12 mouse cellular contexts compared by ENCODE assay signal in genomic region chr7:82842222-82842920, GRCm38 (mm10). TPM values are rescaled to one million over a fixed set of nuclear protein-coding genes. Genes with fewer than 3 reads are reported as not detected.
DNase-seq lines count a peak whose midpoint lies in the region; ATAC-seq and TF ChIP-seq lines count a peak whose summit lies in the region.
"Had no signal": no experiment of that assay in that cellular context is flagged by ENCODE, and none has a peak within 500 bp of the region (broad histone marks: within the 10 kb centered on the region; RNA-seq: fewer than 3 reads in every experiment).

No protein-coding gene starts in this region.

- TF ChIP-seq CTCF in hindbrain, postnatal 0 days (IDR thresholded peaks at IDR 0.05; ENCODE audit: low read depth), result no peak
- TF ChIP-seq CTCF in cerebellum, adult 2 months (IDR thresholded peaks at IDR 0.05; ENCODE audit: borderline replicate concordance, insufficient read depth, low read depth, low read length), result no peak

- no peak for DNase-seq in frontal cortex, postnatal 14 days (ENCODE audit: low spot score in 2 of 2)
- DNase-seq in ZHBTc4 (ENCODE audit: low read depth, low spot score), result peak; percentile 74
- DNase-seq in hindbrain, postnatal 0 days (ENCODE audit: low spot score), result no peak
- DNase-seq in T-cell, adult 2 months (ENCODE audit: low spot score), result no peak
- no peak for DNase-seq in cerebellum, adult 2 months
- DNase-seq in layer of hippocampus, adult 11-12 months (ENCODE audit: low spot score), result no peak
- DNase-seq: cerebellum, postnatal 25 days; lung, postnatal 10 days had no signal

- no peaks in the 10 kb centered on the region for H3K9me3 ChIP-seq in hindbrain, postnatal 0 days (ENCODE audit: low read length)
- no peaks in the 10 kb centered on the region for H3K9me3 ChIP-seq in midbrain, embryonic 16.5 days (replicated peaks; ENCODE audit: control insufficient read depth, low read length, poor library complexity, severe bottlenecking)
- H3K9me3 ChIP-seq: limb, embryonic 15.5 days had no signal

- H3K4me3 ChIP-seq in hindbrain, postnatal 0 days (ENCODE audit: low read length), result no peak overlapping the region
- no peak overlapping the region for H3K4me3 ChIP-seq in midbrain, embryonic 16.5 days (ENCODE audit: low read depth, low read length)
- no peak overlapping the region for H3K4me3 ChIP-seq in cerebellum, adult 2 months (replicated peaks; ENCODE audit: insufficient read depth, low read depth, low read length)
- H3K4me3 ChIP-seq: limb, embryonic 15.5 days had no signal

- H3K4me2 ChIP-seq in hindbrain, postnatal 0 days (ENCODE audit: low read depth, low read length), result no peak overlapping the region
- no peak overlapping the region; the same call in 1 of the 2 replicates for H3K4me2 ChIP-seq in midbrain, embryonic 16.5 days (ENCODE audit: low read length)
- H3K4me2 ChIP-seq: heart, embryonic 11.5 days; limb, embryonic 15.5 days had no signal

- WGBS in hindbrain, postnatal 0 days, result 27% methylated on average over 10 of the region's 10 CpGs
- WGBS in midbrain, embryonic 16.5 days, result 24% methylated on average over 10 of the region's 10 CpGs
- 34% methylated on average over 10 of the region's 10 CpGs for whole genome bisulfite sequencing in cerebellum, adult 2 months

- no peak for TF ChIP-seq POLR2A in cerebellum, adult 2 months (IDR thresholded peaks at IDR 0.05; ENCODE audit: borderline replicate concordance, insufficient read depth, low read length)

- 0 out of 2 replicates have a peak, but pooled peaks have one; percentile 20 for ATAC-seq in frontal cortex, adult (ENCODE audit: low TSS enrichment)
- ATAC-seq in hindbrain, postnatal 0 days, result 0 out of 2 replicates have a peak, but pooled peaks have one; percentile 12
- ATAC-seq in midbrain, embryonic 16.5 days, result peak; percentile 48

- H3K36me3 ChIP-seq in hindbrain, postnatal 0 days (ENCODE audit: insufficient read depth, low read length), result no peaks in the 10 kb centered on the region
- no peaks in the 10 kb centered on the region for H3K36me3 ChIP-seq in midbrain, embryonic 16.5 days (ENCODE audit: control insufficient read depth, insufficient read depth, low read length)
- H3K36me3 ChIP-seq: limb, embryonic 15.5 days had no signal

- no peaks in the 10 kb centered on the region for H3K4me1 ChIP-seq in hindbrain, postnatal 0 days (ENCODE audit: insufficient read depth, low read length)
- H3K4me1 ChIP-seq in midbrain, embryonic 16.5 days (ENCODE audit: control insufficient read depth, insufficient read depth, low read length), result peaks cover 3% of the 10 kb centered on the region; the same call in 1 of the 2 replicates
- no peaks in the 10 kb centered on the region for H3K4me1 ChIP-seq in cerebellum, adult 2 months (ENCODE audit: control insufficient read depth, insufficient read depth, low read length)

- no peak overlapping the region for H3K27ac ChIP-seq in hindbrain, postnatal 0 days
- H3K27ac ChIP-seq in midbrain, embryonic 16.5 days (ENCODE audit: low read length), result no peak overlapping the region
- H3K27ac ChIP-seq in cerebellum, adult 2 months (ENCODE audit: insufficient read depth, low read length), result no peak overlapping the region
- H3K27ac ChIP-seq: limb, embryonic 15.5 days had no signal

- no peak overlapping the region for H3K9ac ChIP-seq in hindbrain, postnatal 0 days (replicated peaks; ENCODE audit: low read length)
- H3K9ac ChIP-seq in midbrain, embryonic 16.5 days (ENCODE audit: low read depth, low read length), result no peak overlapping the region
- H3K9ac ChIP-seq: limb, embryonic 15.5 days had no signal

- no peaks in the 10 kb centered on the region for H3K27me3 ChIP-seq in hindbrain, postnatal 0 days (ENCODE audit: insufficient read depth, low read length)
- H3K27me3 ChIP-seq in midbrain, embryonic 16.5 days (ENCODE audit: control insufficient read depth, insufficient read depth, low read depth, low read length), result no peaks in the 10 kb centered on the region
- no peaks in the 10 kb centered on the region for H3K27me3 ChIP-seq in cerebellum, adult 2 months (ENCODE audit: control insufficient read depth, insufficient read depth, low read length)
- H3K27me3 ChIP-seq: limb, embryonic 15.5 days had no signal

RNA-seq across cellular contexts. Expression of gene Mex3b, which starts 24.8 kb away (rescaled TPM):
- total RNA-seq in hindbrain, postnatal 0 days (2014; rRNA removed), result 91.3 and 92.0 TPM in 2 replicates
- polyA plus RNA-seq in hindbrain, postnatal 0 days (2015; fragmentation: Nextera tagmentation; extraction: Ambion mirVana), result 14.1 and 15.8 TPM in 2 replicates
- polyA plus RNA-seq in midbrain, embryonic 16.5 days (2015; fragmentation: Nextera tagmentation; extraction: Ambion mirVana), result 25.0 and 36.7 TPM in 2 replicates
- polyA plus RNA-seq in cerebellum, adult 2 months (2012; rRNA removed), result 9.0 and 9.8 TPM in 2 replicates
